Mouse (Mus musculus): ENCODE data around the gene Clpx. TPM values are rescaled to one million over a fixed set of nuclear protein-coding genes. Genes with fewer than 3 reads are reported as not detected.

Gene Clpx
- total and polyA plus RNA-seq, 3 experiments = 31.1 to 45.6 (median 34.5) TPM

DNA sequence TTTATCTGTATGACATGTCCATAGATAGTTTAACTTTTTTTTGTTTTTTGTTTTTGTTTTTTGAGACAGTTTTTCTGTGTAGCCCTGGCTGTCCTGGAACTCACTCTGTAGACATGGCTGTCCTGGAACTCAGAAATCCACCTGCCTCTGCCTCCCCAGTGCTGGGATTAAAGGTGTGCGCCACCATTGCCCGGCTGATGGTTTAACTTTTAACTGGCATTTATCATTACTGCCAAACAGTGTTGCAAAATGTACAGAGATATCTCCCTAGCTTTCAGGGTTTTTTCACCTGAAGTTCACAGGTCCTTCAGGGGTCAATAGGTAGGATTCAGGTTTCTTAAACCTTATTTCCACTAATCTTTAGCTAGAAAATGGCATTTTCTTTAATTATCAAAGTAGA is 3.0 kb downstream of the Clpx start:
- dilution Hi-C loops (cut with MboI; ENCODE audit: extremely low pct_ligation_motif_present, extremely low pct_unique_long_range_greater_than_20kb, low sequenced_read_pairs) (no loop called here), in situ Hi-C loops (cut with MboI; ENCODE audit: low pct_ligation_motif_present, low pct_unique_long_range_greater_than_20kb, low sequenced_read_pairs) (no loop called here)
- Histone ChIP-seq H3K9me3 (replicated peaks; ENCODE audit: low read length) (no peaks in the 10 kb centered on the region), H3K4me1 (ENCODE audit: control insufficient read depth in 1 of 2, insufficient read depth in 2 of 2) (peaks cover 0 to 21% of the 10 kb centered on the region in 2 experiments; a peak in 3 of 4 replicates), H3K36me3 (replicated peaks in 1 of 2; ENCODE audit: control insufficient read depth in 1 of 2, insufficient read depth in 1 of 2, low read length in 1 of 2) (peaks cover 15 to 42% of the 10 kb centered on the region in 2 experiments), H3K9ac (ENCODE audit: insufficient read depth, low read depth) (no peak overlapping the region), H3K27ac (ENCODE audit: insufficient read depth, low read depth) (no peak overlapping the region), H3K4me3 (replicated peaks in 1 of 3; ENCODE audit: low read depth in 2 of 3, low read length in 2 of 3, poor library complexity in 1 of 3) (no peak overlapping the region), H3K27me3 (replicated peaks) (no peaks in the 10 kb centered on the region), H3K4me2 (ENCODE audit: insufficient read depth, low read depth, poor library complexity, severe bottlenecking) (no peak overlapping the region), H3K79me2 (replicated peaks; ENCODE audit: control insufficient read depth, extremely low read depth, insufficient read depth, poor library complexity, severe bottlenecking) (peaks cover 14% of the 10 kb centered on the region)
- no peak for TF ChIP-seq NELFE (IDR thresholded peaks at IDR 0.05; ENCODE audit: low read depth, low read length)
- TF ChIP-seq ELF1 (IDR thresholded peaks at IDR 0.05; ENCODE audit: low read depth, low read length) = no peak
- no peak for TF ChIP-seq TBP (conservative IDR thresholded peaks at IDR 0.05; ENCODE audit: low read depth, low read length)
- TF ChIP-seq RCOR1 (conservative IDR thresholded peaks at IDR 0.05; ENCODE audit: low read depth, low read length) = no peak
- TF ChIP-seq JUND (conservative IDR thresholded peaks at IDR 0.05; ENCODE audit: low read depth, low read length) = no peak
- no peak for TF ChIP-seq ZNF384 (IDR thresholded peaks at IDR 0.05; ENCODE audit: low read depth, low read length)
- TF ChIP-seq UBTF (IDR thresholded peaks at IDR 0.05; ENCODE audit: low read depth, low read length) = no peak
- no peak for TF ChIP-seq KAT2A (IDR thresholded peaks at IDR 0.05; ENCODE audit: insufficient replicate concordance, low read length)
- no peak for TF ChIP-seq POLR2AphosphoS2 (IDR thresholded peaks at IDR 0.05; ENCODE audit: low read depth, low read length)
- no peak for TF ChIP-seq MXI1 (IDR thresholded peaks at IDR 0.05; ENCODE audit: low read depth, low read length)
- no peak for TF ChIP-seq USF2 (conservative IDR thresholded peaks at IDR 0.05; ENCODE audit: low read depth, low read length)
- no peak for TF ChIP-seq PAX5 (IDR thresholded peaks at IDR 0.05; ENCODE audit: low read length)
- no peak for TF ChIP-seq ETS1 (conservative IDR thresholded peaks at IDR 0.05; ENCODE audit: low read depth, low read length)
- no peak for TF ChIP-seq POLR2A (IDR thresholded peaks at IDR 0.05; ENCODE audit: low read depth, low read length)
- no peak for DNase-seq (ENCODE audit: extremely low read depth)

DNA sequence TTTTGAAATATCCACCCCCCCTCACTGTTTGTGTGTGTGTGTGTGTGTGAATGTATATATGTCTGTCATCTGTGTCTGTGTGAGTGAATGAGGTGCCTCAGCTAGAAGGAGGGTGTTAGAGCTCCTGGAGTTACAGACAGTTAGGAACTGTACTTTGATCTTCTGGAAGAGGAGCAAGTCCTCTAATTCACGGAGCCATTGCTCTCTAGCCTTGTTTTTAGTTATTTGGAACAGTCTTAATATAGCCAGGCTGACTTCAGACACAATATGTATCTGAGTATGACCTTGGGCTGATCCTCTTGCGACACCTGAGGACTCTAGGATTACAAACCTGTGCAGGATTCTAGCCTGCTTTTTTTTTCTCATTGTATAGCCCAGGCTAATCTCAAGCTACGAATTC is 4.7 kb downstream of the Clpx start:
- H3K4me3 ChIP-seq (replicated peaks in 1 of 3; ENCODE audit: low read depth in 2 of 3, low read length in 2 of 3, poor library complexity in 1 of 3) = no peak overlapping the region
- H3K4me2 ChIP-seq (ENCODE audit: insufficient read depth, low read depth, poor library complexity, severe bottlenecking) = no peak overlapping the region
- no peaks in the 10 kb centered on the region for H3K27me3 ChIP-seq (replicated peaks)
- H3K79me2 ChIP-seq (replicated peaks; ENCODE audit: control insufficient read depth, extremely low read depth, insufficient read depth, poor library complexity, severe bottlenecking) = peaks cover 14% of the 10 kb centered on the region
- no peaks in the 10 kb centered on the region for H3K9me3 ChIP-seq (replicated peaks; ENCODE audit: low read length)
- in situ Hi-C loops (cut with MboI; ENCODE audit: low pct_ligation_motif_present, low pct_unique_long_range_greater_than_20kb, low sequenced_read_pairs) (no loop called here), dilution Hi-C loops (cut with MboI; ENCODE audit: extremely low pct_ligation_motif_present, extremely low pct_unique_long_range_greater_than_20kb, low sequenced_read_pairs) (no loop called here)
- TF ChIP-seq ETS1 (conservative IDR thresholded peaks at IDR 0.05; ENCODE audit: low read depth, low read length) (no peak), CHD1 (IDR thresholded peaks at IDR 0.05; ENCODE audit: low read depth, low read length) (no peak), POLR2AphosphoS2 (IDR thresholded peaks at IDR 0.05; ENCODE audit: low read depth, low read length) (no peak), MYC (IDR thresholded peaks at IDR 0.05; ENCODE audit: low read depth, low read length) (no peak), IRF4 (IDR thresholded peaks at IDR 0.05; ENCODE audit: low read depth, low read length) (no peak), NRF1 (IDR thresholded peaks at IDR 0.05; ENCODE audit: low read depth, low read length) (no peak), GABPA (IDR thresholded peaks at IDR 0.05; ENCODE audit: insufficient replicate concordance, low read depth, low read length) (no peak), CTCF (conservative IDR thresholded peaks at IDR 0.05 in 1 of 2, IDR thresholded peaks at IDR 0.05 in 1 of 2; ENCODE audit: low read depth in 2 of 2, low read length in 2 of 2) (no peak), MAX (IDR thresholded peaks at IDR 0.05; ENCODE audit: low read length) (no peak), RCOR1 (conservative IDR thresholded peaks at IDR 0.05; ENCODE audit: low read depth, low read length) (no peak), JUND (conservative IDR thresholded peaks at IDR 0.05; ENCODE audit: low read depth, low read length) (no peak), JUN (IDR thresholded peaks at IDR 0.05; ENCODE audit: insufficient read depth, low read depth, low read length) (no peak), ELF1 (IDR thresholded peaks at IDR 0.05; ENCODE audit: low read depth, low read length) (no peak), MXI1 (IDR thresholded peaks at IDR 0.05; ENCODE audit: low read depth, low read length) (no peak), USF1 (IDR thresholded peaks at IDR 0.05; ENCODE audit: low read depth, low read length) (no peak), CHD2 (IDR thresholded peaks at IDR 0.05; ENCODE audit: low read length) (no peak)
- no peak overlapping the region for H3K9ac ChIP-seq (ENCODE audit: insufficient read depth, low read depth)
- H3K36me3 ChIP-seq (replicated peaks in 1 of 2; ENCODE audit: control insufficient read depth in 1 of 2, insufficient read depth in 1 of 2, low read length in 1 of 2) = peaks cover 26 to 59% of the 10 kb centered on the region in 2 experiments
- DNase-seq (ENCODE audit: extremely low read depth) = no peak
- H3K4me1 ChIP-seq (ENCODE audit: control insufficient read depth in 1 of 2, insufficient read depth in 2 of 2) = peaks cover 3 to 18% of the 10 kb centered on the region in 2 experiments; a peak in 3 of 4 replicates
- H3K27ac ChIP-seq (ENCODE audit: insufficient read depth, low read depth) = no peak overlapping the region

Measured in CH12.LX (cell line).